Mouse (Mus musculus) MEL (cell line): ENCODE data around the gene Tll2. TPM values are rescaled to one million over a fixed set of nuclear protein-coding genes. Genes with fewer than 3 reads are reported as not detected.

ENCODE experiments used
- DNase-seq: peaks from one replicate; pipeline ENCODE4 v3.0.0; 2011; ENCODE audit warnings: low read depth, low spot score
- H3K27ac ChIP-seq: 2 replicates; pipeline ENCODE4 v1.5.1; 2012; ENCODE audit warnings: low read depth, mild to moderate bottlenecking, control low read depth, low read length, moderate library complexity; ENCODE audit not compliant: control insufficient read depth
- H3K27me3 ChIP-seq, 2 experiments: fragments of 150-350 bp in 1 of 2; sonication (generic) in 1 of 2; 2 replicates each; pipeline ENCODE4 v1.6.1; 2012; ENCODE audit warnings: low read length in 2 of 2, mild to moderate bottlenecking in 2 of 2, improper control_type of control experiment in 1 of 2, moderate library complexity in 1 of 2; ENCODE audit not compliant: insufficient read depth in 2 of 2, control insufficient read depth in 1 of 2
- H3K36me3 ChIP-seq, 2 experiments: 2 replicates each; pipeline ENCODE4 v1.6.1; 2012 to 2014; ENCODE audit warnings: low read length in 2 of 2, improper control_type of control experiment in 1 of 2, inconsistent platforms in 1 of 2, mild to moderate bottlenecking in 1 of 2; ENCODE audit not compliant: insufficient read depth in 2 of 2, control insufficient read depth in 1 of 2
- H3K4me1 ChIP-seq, 2 experiments: fragments of 150-350 bp in 1 of 2; sonication (generic) in 1 of 2; 2 replicates each; pipeline ENCODE4 v1.6.1; 2012; ENCODE audit warnings: low read length in 2 of 2, improper control_type of control experiment in 1 of 2, mild to moderate bottlenecking in 1 of 2; ENCODE audit not compliant: insufficient read depth in 2 of 2, control insufficient read depth in 1 of 2
- H3K4me3 ChIP-seq, 2 experiments: fragments of 150-350 bp in 1 of 2; sonication (generic) in 1 of 2; 2 replicates each; pipeline ENCODE4 v1.5.1; 2012; ENCODE audit warnings: low read depth in 2 of 2, low read length in 2 of 2, mild to moderate bottlenecking in 2 of 2, moderate library complexity in 2 of 2, control low read depth in 1 of 2, improper control_type of control experiment in 1 of 2; ENCODE audit not compliant: control insufficient read depth in 1 of 2, insufficient read depth in 1 of 2
- H3K79me2 ChIP-seq: 2 replicates; pipeline ENCODE4 v1.6.1; 2012; ENCODE audit warnings: mild to moderate bottlenecking, low read length, moderate library complexity; ENCODE audit not compliant: control insufficient read depth, poor library complexity, insufficient read depth
- H3K9ac ChIP-seq: 2 replicates; pipeline ENCODE4 v1.6.1; 2012; ENCODE audit warnings: low read depth, mild to moderate bottlenecking, control low read depth, low read length, moderate library complexity; ENCODE audit not compliant: control insufficient read depth, poor library complexity, severe bottlenecking
- H3K9me3 ChIP-seq: fragments of 150-350 bp; sonication (generic); replicated peaks from 2 replicates; pipeline ENCODE4 v1.6.1; 2012; ENCODE audit warnings: mild to moderate bottlenecking, low read length, improper control_type of control experiment, moderate library complexity; ENCODE audit not compliant: insufficient read depth
- CHD1 ChIP-seq: IDR thresholded peaks from 2 replicates; pipeline ENCODE4 v1.6.1; 2012; ENCODE audit warnings: low read depth, mild to moderate bottlenecking, inconsistent platforms, low read length, improper control_type of control experiment
- EP300 ChIP-seq, 2 experiments: IDR thresholded peaks; 2 replicates each; pipeline ENCODE4 v1.6.1; 2011; ENCODE audit warnings: improper control_type of control experiment in 2 of 2, low read length in 2 of 2, low read depth in 1 of 2, mild to moderate bottlenecking in 1 of 2
- GABPA ChIP-seq: IDR thresholded peaks from 2 replicates; pipeline ENCODE4 v1.6.1; 2012; ENCODE audit warnings: low read depth, mild to moderate bottlenecking, inconsistent platforms, low read length, improper control_type of control experiment, moderate library complexity
- HCFC1 ChIP-seq: IDR thresholded peaks from 2 replicates; pipeline ENCODE4 v1.6.1; 2012; ENCODE audit warnings: low read depth, mild to moderate bottlenecking, inconsistent platforms, low read length, improper control_type of control experiment, moderate library complexity
- JUND ChIP-seq: IDR thresholded peaks from 2 replicates; pipeline ENCODE4 v1.6.1; 2011; ENCODE audit warnings: low read depth, mild to moderate bottlenecking, improper control_type of control experiment, low read length
- KAT2A ChIP-seq: conservative IDR thresholded peaks from 2 replicates; pipeline ENCODE4 v1.6.1; 2012; ENCODE audit warnings: low read depth, low read length, improper control_type of control experiment, inconsistent platforms
- MAFK ChIP-seq: IDR thresholded peaks from 2 replicates; pipeline ENCODE4 v1.6.1; 2011; ENCODE audit warnings: low read depth, mild to moderate bottlenecking, low read length, improper control_type of control experiment, borderline replicate concordance
- MAZ ChIP-seq: IDR thresholded peaks from 2 replicates; pipeline ENCODE4 v1.6.1; 2012; ENCODE audit warnings: low read depth, mild to moderate bottlenecking, inconsistent platforms, low read length, improper control_type of control experiment
- MEF2A ChIP-seq: IDR thresholded peaks from 2 replicates; pipeline ENCODE4 v1.6.1; 2014; ENCODE audit warnings: low read depth, mild to moderate bottlenecking, inconsistent platforms, low read length, improper control_type of control experiment; ENCODE audit not compliant: poor library complexity, insufficient replicate concordance, severe bottlenecking; ENCODE audit errors: extremely low read depth
- MYB ChIP-seq: IDR thresholded peaks from 2 replicates; pipeline ENCODE4 v1.6.1; 2011; ENCODE audit warnings: mild to moderate bottlenecking, low read depth, low read length, improper control_type of control experiment
- MYC ChIP-seq: IDR thresholded peaks from 2 replicates; pipeline ENCODE4 v1.6.1; 2011; ENCODE audit warnings: low read depth, mild to moderate bottlenecking, low read length, improper control_type of control experiment, moderate library complexity
- POLR2A ChIP-seq, 2 experiments: IDR thresholded peaks; 2 replicates each; pipeline ENCODE4 v1.6.1; 2011 to 2012; ENCODE audit warnings: low read length in 2 of 2, mild to moderate bottlenecking in 2 of 2, control low read depth in 1 of 2, improper control_type of control experiment in 1 of 2, low read depth in 1 of 2, moderate library complexity in 1 of 2; ENCODE audit not compliant: control insufficient read depth in 1 of 2, insufficient read depth in 1 of 2, poor library complexity in 1 of 2
- POLR2AphosphoS5 ChIP-seq: IDR thresholded peaks from 2 replicates; pipeline ENCODE4 v1.6.1; 2012; ENCODE audit warnings: low read depth, borderline replicate concordance, mild to moderate bottlenecking, inconsistent platforms, low read length, moderate library complexity, mixed read lengths
- SIN3A ChIP-seq: IDR thresholded peaks from 2 replicates; pipeline ENCODE4 v1.6.1; 2012; ENCODE audit warnings: low read length, improper control_type of control experiment, inconsistent platforms
- TCF12 ChIP-seq: IDR thresholded peaks from 2 replicates; pipeline ENCODE4 v1.6.1; 2014; ENCODE audit warnings: low read depth, mild to moderate bottlenecking, inconsistent platforms, low read length, improper control_type of control experiment, moderate library complexity
- UBTF ChIP-seq: IDR thresholded peaks from 2 replicates; pipeline ENCODE4 v1.6.1; 2012; ENCODE audit warnings: low read depth, mild to moderate bottlenecking, inconsistent platforms, low read length, improper control_type of control experiment, moderate library complexity, borderline replicate concordance; ENCODE audit not compliant: insufficient read depth
- USF1 ChIP-seq: IDR thresholded peaks from 2 replicates; pipeline ENCODE4 v1.6.1; 2014; ENCODE audit warnings: low read depth, mild to moderate bottlenecking, inconsistent platforms, low read length, improper control_type of control experiment, moderate library complexity
- ZKSCAN1 ChIP-seq: IDR thresholded peaks from 2 replicates; pipeline ENCODE4 v1.6.1; 2012; ENCODE audit warnings: low read depth, mild to moderate bottlenecking, inconsistent platforms, low read length, improper control_type of control experiment, moderate library complexity
- ZNF384 ChIP-seq: IDR thresholded peaks from 2 replicates; pipeline ENCODE4 v1.6.1; 2012; ENCODE audit warnings: low read depth, mild to moderate bottlenecking, inconsistent platforms, low read length, improper control_type of control experiment
- polyA plus RNA-seq, 2 experiments: library from polyadenylated mRNA; stranded (reverse) in 1 of 2; unstranded in 1 of 2; fragments of >175 nt in 1 of 2; fragments of >200 nt in 1 of 2; gene quantifications; 2 replicates each; pipeline versions ENCODE4 v1.2.1 to v1.2.4; 2012; ENCODE audit warnings: low replicate concordance in 2 of 2, low read depth in 1 of 2; ENCODE audit not compliant: insufficient read length in 2 of 2, insufficient read depth in 1 of 2, missing spikeins in 1 of 2
- total RNA-seq: library from RNA; depleted of rRNA; stranded (reverse); fragments of 300-350 nt; gene quantifications from 2 replicates; pipeline ENCODE4 v1.2.3, GENCODE M21; 2012

The Tll2 gene
- total and polyA plus RNA-seq, 3 experiments: not detected

DNA sequence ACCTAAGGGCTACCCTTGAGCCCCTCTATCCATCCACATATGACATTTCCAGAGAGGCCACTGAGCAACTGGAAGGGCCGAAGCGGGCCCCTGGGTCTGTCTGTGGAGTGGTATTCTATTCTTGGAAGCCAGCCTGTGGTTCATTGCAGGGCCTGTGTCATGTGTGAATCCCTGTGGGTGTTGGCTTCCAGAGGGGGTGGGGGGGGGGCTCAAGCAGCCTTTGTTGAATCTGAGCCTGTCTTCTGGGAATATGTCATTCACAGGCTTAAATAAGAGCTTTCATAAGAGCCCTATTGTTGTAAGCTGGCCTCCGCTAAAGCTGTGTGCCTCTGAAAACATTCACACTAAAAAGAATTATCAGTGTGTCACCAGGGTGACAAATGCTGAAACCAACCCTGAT lies 125.0 kb downstream of the Tll2 start:
- Histone ChIP-seq H3K9me3 (no peaks in the 10 kb centered on the region), H3K27me3 (peaks cover 0 to 4% of the 10 kb centered on the region in 2 experiments; a peak in 2 of 4 replicates), H3K9ac (no peak overlapping the region)
- TF ChIP-seq EP300 (IDR thresholded peaks at IDR 0.05; ENCODE audit: low read depth in 1 of 2, low read length in 2 of 2): no peak
- no peak for TF ChIP-seq KAT2A
- TF ChIP-seq MYC: no peak
- TF ChIP-seq MYB: no peak
- no peak for TF ChIP-seq TCF12
- TF ChIP-seq MEF2A: no peak
- TF ChIP-seq SIN3A: no peak
- no peak for TF ChIP-seq UBTF
- no peak for TF ChIP-seq ZKSCAN1
- TF ChIP-seq USF1: no peak
- no peak for TF ChIP-seq POLR2A (IDR thresholded peaks at IDR 0.05; ENCODE audit: control insufficient read depth in 1 of 2, insufficient read depth in 1 of 2, low read depth in 1 of 2, low read length in 2 of 2, poor library complexity in 1 of 2)
- no peak for TF ChIP-seq HCFC1
- TF ChIP-seq GABPA: no peak
- TF ChIP-seq POLR2AphosphoS5: no peak
- no peak for TF ChIP-seq JUND
- TF ChIP-seq MAZ: no peak
- TF ChIP-seq, all 39 proteins: peak for 0
- DNase-seq: no peak
- Histone ChIP-seq H3K36me3 (no peaks in the 10 kb centered on the region), H3K27ac (no peak overlapping the region), H3K4me3 (no peak overlapping the region), H3K4me1 (no peaks in the 10 kb centered on the region), H3K79me2 (no peaks in the 10 kb centered on the region)

DNA sequence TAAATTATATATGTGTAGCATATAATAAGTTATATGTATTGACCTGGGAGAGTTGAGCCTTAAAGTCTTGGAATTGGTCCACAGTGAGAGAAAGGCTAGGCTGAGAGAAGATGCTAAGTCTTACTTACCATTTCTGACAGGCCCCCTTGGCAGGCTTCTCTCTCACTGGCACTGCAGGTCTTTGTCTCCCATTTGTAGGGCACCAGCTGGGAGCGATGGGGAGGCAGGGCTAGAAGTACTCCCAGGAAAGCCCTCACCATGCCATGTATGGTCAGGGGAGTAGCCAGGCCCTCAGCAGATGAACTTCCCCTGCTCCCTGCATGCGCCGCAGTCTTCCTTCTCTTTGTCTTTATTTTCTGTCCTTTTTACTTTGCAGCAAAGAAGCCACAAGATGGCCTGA lies 129.7 kb downstream of the Tll2 start, which contains the start of gene Opalin:
Gene Opalin (minus strand): TSS at position 208 of the 400 bp plus-strand sequence.
- Histone ChIP-seq H3K27ac (no peak within 1 kb of the TSS), H3K36me3 (no peaks in the 10 kb centered on the region), H3K4me3 (no peak within 1 kb of the TSS), H3K79me2 (no peaks in the 10 kb centered on the region), H3K27me3 (peaks cover 0 to 1% of the 10 kb centered on the region in 2 experiments; a peak in 3 of 4 replicates), H3K9ac (no peak within 1 kb of the TSS), H3K9me3 (no peaks in the 10 kb centered on the region), H3K4me1 (no peaks in the 10 kb centered on the region)
- DNase-seq: no peak
- TF ChIP-seq GABPA (no peak), MAFK (no peak), ZKSCAN1 (no peak), CHD1 (no peak), JUND (no peak), HCFC1 (no peak), EP300 (IDR thresholded peaks at IDR 0.05; ENCODE audit: low read depth in 1 of 2, low read length in 2 of 2) (no peak), ZNF384 (no peak)
